Mouse (Mus musculus): Measurements from ENCODE around the gene Lrrc7. TPM values are rescaled to one million over a fixed set of nuclear protein-coding genes. Genes with fewer than 3 reads are reported as not detected.

Gene Lrrc7
- polyA plus RNA-seq, 1 experiment from 2014 or later = 1.7 TPM

GRCm38 (mm10) chr3:158388076-158388454 is 174.0 kb downstream of the Lrrc7 start:
- Histone ChIP-seq H3K27me3 (ENCODE audit: control insufficient read depth, insufficient read depth, low read length) (no peaks in the 10 kb centered on the region), H3K9me3 (ENCODE audit: control insufficient read depth, low read length) (no peaks in the 10 kb centered on the region), H3K9ac (ENCODE audit: low read length) (no peak overlapping the region), H3K36me3 (ENCODE audit: control insufficient read depth, insufficient read depth, low read length) (no peaks in the 10 kb centered on the region), H3K4me1 (ENCODE audit: control insufficient read depth, insufficient read depth, low read length) (no peaks in the 10 kb centered on the region), H3K4me3 (ENCODE audit: low read depth, low read length) (no peak overlapping the region), H3K4me2 (ENCODE audit: low read depth) (no peak overlapping the region), H3K27ac (ENCODE audit: low read depth, low read length) (no peak overlapping the region)
- ATAC-seq (ENCODE audit: insufficient read depth, low FRiP score, low TSS enrichment) (no peak), DNase-seq (ENCODE audit: low spot score) (no peak)
- 15% methylated on average over 2 of the region's 2 CpGs for WGBS

GRCm38 (mm10) chr3:158387413-158388075 is 174.5 kb downstream of the Lrrc7 start:
- no peak overlapping the region for H3K4me3 ChIP-seq (ENCODE audit: low read depth, low read length)
- no peak overlapping the region for H3K4me2 ChIP-seq (ENCODE audit: low read depth)
- H3K4me1 ChIP-seq (ENCODE audit: control insufficient read depth, insufficient read depth, low read length) = no peaks in the 10 kb centered on the region
- H3K9me3 ChIP-seq (ENCODE audit: control insufficient read depth, low read length) = no peaks in the 10 kb centered on the region
- H3K9ac ChIP-seq (ENCODE audit: low read length) = no peak overlapping the region
- 70% methylated on average over 2 of the region's 2 CpGs for WGBS
- H3K36me3 ChIP-seq (ENCODE audit: control insufficient read depth, insufficient read depth, low read length) = no peaks in the 10 kb centered on the region
- H3K27me3 ChIP-seq (ENCODE audit: control insufficient read depth, insufficient read depth, low read length) = no peaks in the 10 kb centered on the region
- DNase-seq (ENCODE audit: low spot score) (no peak), ATAC-seq (ENCODE audit: insufficient read depth, low FRiP score, low TSS enrichment) (no peak)
- H3K27ac ChIP-seq (ENCODE audit: low read depth, low read length) = no peak overlapping the region

- Histone ChIP-seq H3K9ac (ENCODE audit: low read length) (no peak overlapping the region), H3K4me1 (ENCODE audit: control insufficient read depth, insufficient read depth, low read length) (no peaks in the 10 kb centered on the region), H3K4me2 (ENCODE audit: low read depth) (no peak overlapping the region), H3K27me3 (ENCODE audit: control insufficient read depth, insufficient read depth, low read length) (no peaks in the 10 kb centered on the region), H3K9me3 (ENCODE audit: control insufficient read depth, low read length) (no peaks in the 10 kb centered on the region), H3K36me3 (ENCODE audit: control insufficient read depth, insufficient read depth, low read length) (no peaks in the 10 kb centered on the region), H3K4me3 (ENCODE audit: low read depth, low read length) (no peak overlapping the region), H3K27ac (ENCODE audit: low read depth, low read length) (no peak overlapping the region)
- ATAC-seq (ENCODE audit: insufficient read depth, low FRiP score, low TSS enrichment) = no peak
- WGBS = 0% methylated on average over 1 of the region's 1 CpGs
- DNase-seq (ENCODE audit: low spot score) = no peak
These were observed 175.2 kb downstream of the Lrrc7 start for GRCm38 (mm10) chr3:158386848-158387247.

- H3K36me3 ChIP-seq (ENCODE audit: control insufficient read depth, insufficient read depth, low read length) = no peaks in the 10 kb centered on the region
- ATAC-seq (ENCODE audit: insufficient read depth, low FRiP score, low TSS enrichment) (0 out of 2 replicates have a peak, but pooled peaks have one; percentile 35), DNase-seq (ENCODE audit: low spot score) (peak; percentile 48)
- H3K9me3 ChIP-seq (ENCODE audit: control insufficient read depth, low read length) = no peaks in the 10 kb centered on the region
- H3K9ac ChIP-seq (ENCODE audit: low read length) = no peak overlapping the region
- H3K27ac ChIP-seq (ENCODE audit: low read depth, low read length) = no peak overlapping the region
- H3K27me3 ChIP-seq (ENCODE audit: control insufficient read depth, insufficient read depth, low read length) = no peaks in the 10 kb centered on the region
- no peak overlapping the region for H3K4me2 ChIP-seq (ENCODE audit: low read depth)
- H3K4me3 ChIP-seq (ENCODE audit: low read depth, low read length) = no peak overlapping the region
- WGBS = 3% methylated on average over 1 of the region's 1 CpGs
- H3K4me1 ChIP-seq (ENCODE audit: control insufficient read depth, insufficient read depth, low read length) = no peaks in the 10 kb centered on the region
These were observed 186.1 kb downstream of the Lrrc7 start for GRCm38 (mm10) chr3:158375885-158376284.

GRCm38 (mm10) chr3:158369169-158369568 is 192.9 kb downstream of the Lrrc7 start:
- no peaks in the 10 kb centered on the region for H3K4me1 ChIP-seq (ENCODE audit: control insufficient read depth, insufficient read depth, low read length)
- H3K4me2 ChIP-seq (ENCODE audit: low read depth) = no peak overlapping the region
- DNase-seq (ENCODE audit: low spot score) (no peak), ATAC-seq (ENCODE audit: insufficient read depth, low FRiP score, low TSS enrichment) (no peak)
- 83% methylated on average over 3 of the region's 3 CpGs for WGBS
- H3K36me3 ChIP-seq (ENCODE audit: control insufficient read depth, insufficient read depth, low read length) = no peaks in the 10 kb centered on the region
- no peak overlapping the region for H3K9ac ChIP-seq (ENCODE audit: low read length)
- no peaks in the 10 kb centered on the region for H3K27me3 ChIP-seq (ENCODE audit: control insufficient read depth, insufficient read depth, low read length)
- H3K27ac ChIP-seq (ENCODE audit: low read depth, low read length) = no peak overlapping the region
- no peak overlapping the region for H3K4me3 ChIP-seq (ENCODE audit: low read depth, low read length)
- H3K9me3 ChIP-seq (ENCODE audit: control insufficient read depth, low read length) = no peaks in the 10 kb centered on the region

- Histone ChIP-seq H3K9ac (ENCODE audit: low read length) (no peak overlapping the region), H3K9me3 (ENCODE audit: control insufficient read depth, low read length) (no peaks in the 10 kb centered on the region), H3K4me1 (ENCODE audit: control insufficient read depth, insufficient read depth, low read length) (no peaks in the 10 kb centered on the region), H3K27ac (ENCODE audit: low read depth, low read length) (no peak overlapping the region), H3K4me3 (ENCODE audit: low read depth, low read length) (no peak overlapping the region), H3K36me3 (ENCODE audit: control insufficient read depth, insufficient read depth, low read length) (no peaks in the 10 kb centered on the region), H3K4me2 (ENCODE audit: low read depth) (no peak overlapping the region), H3K27me3 (ENCODE audit: control insufficient read depth, insufficient read depth, low read length) (no peaks in the 10 kb centered on the region)
- WGBS = 87% methylated on average over 3 of the region's 3 CpGs
- ATAC-seq (ENCODE audit: insufficient read depth, low FRiP score, low TSS enrichment) (no peak), DNase-seq (ENCODE audit: low spot score) (no peak)
These were observed 196.2 kb downstream of the Lrrc7 start for GRCm38 (mm10) chr3:158365801-158366200.

- DNase-seq (ENCODE audit: low spot score) (no peak), ATAC-seq (ENCODE audit: insufficient read depth, low FRiP score, low TSS enrichment) (no peak)
- no peaks in the 10 kb centered on the region for H3K9me3 ChIP-seq (ENCODE audit: control insufficient read depth, low read length)
- no peaks in the 10 kb centered on the region for H3K27me3 ChIP-seq (ENCODE audit: control insufficient read depth, insufficient read depth, low read length)
- no peaks in the 10 kb centered on the region for H3K4me1 ChIP-seq (ENCODE audit: control insufficient read depth, insufficient read depth, low read length)
- H3K36me3 ChIP-seq (ENCODE audit: control insufficient read depth, insufficient read depth, low read length) = no peaks in the 10 kb centered on the region
- H3K4me2 ChIP-seq (ENCODE audit: low read depth) = no peak overlapping the region
- H3K4me3 ChIP-seq (ENCODE audit: low read depth, low read length) = no peak overlapping the region
- 92% methylated on average over 2 of the region's 2 CpGs for WGBS
- H3K27ac ChIP-seq (ENCODE audit: low read depth, low read length) = no peak overlapping the region
- no peak overlapping the region for H3K9ac ChIP-seq (ENCODE audit: low read length)
These were observed 199.9 kb downstream of the Lrrc7 start for GRCm38 (mm10) chr3:158362091-158362490.

DNA sequence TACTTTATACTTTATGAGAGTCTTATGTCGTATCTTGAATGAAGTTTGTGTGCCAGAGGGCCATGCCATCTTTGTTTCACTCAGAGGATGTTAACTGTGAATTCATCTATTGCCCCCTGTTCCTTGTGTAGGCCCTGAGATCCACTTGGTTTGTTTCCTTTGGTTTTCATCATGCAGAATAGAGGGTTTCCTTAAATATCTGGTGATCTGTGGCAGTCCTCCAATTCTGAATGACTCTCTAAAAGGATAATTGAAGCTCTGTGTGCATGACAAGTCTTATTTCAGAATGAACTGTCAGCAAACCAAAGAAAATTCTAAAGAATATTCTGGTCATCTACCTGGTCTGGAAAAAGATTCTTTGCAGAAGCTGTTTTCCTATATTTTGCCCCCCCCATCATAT is 205.3 kb downstream of the Lrrc7 start:
- no peaks in the 10 kb centered on the region for H3K27me3 ChIP-seq (ENCODE audit: control insufficient read depth, insufficient read depth, low read length)
- no peak overlapping the region for H3K4me3 ChIP-seq (ENCODE audit: low read depth, low read length)
- no peaks in the 10 kb centered on the region for H3K4me1 ChIP-seq (ENCODE audit: control insufficient read depth, insufficient read depth, low read length)
- no peaks in the 10 kb centered on the region for H3K36me3 ChIP-seq (ENCODE audit: control insufficient read depth, insufficient read depth, low read length)
- WGBS = 85% methylated on average over 1 of the region's 1 CpGs
- no peak for ATAC-seq (ENCODE audit: insufficient read depth, low FRiP score, low TSS enrichment)
- no peak overlapping the region for H3K27ac ChIP-seq (ENCODE audit: low read depth, low read length)
- no peak overlapping the region for H3K9ac ChIP-seq (ENCODE audit: low read length)
- DNase-seq (ENCODE audit: low spot score) = no peak
- H3K4me2 ChIP-seq (ENCODE audit: low read depth) = no peak overlapping the region
- no peaks in the 10 kb centered on the region for H3K9me3 ChIP-seq (ENCODE audit: control insufficient read depth, low read length)

DNA sequence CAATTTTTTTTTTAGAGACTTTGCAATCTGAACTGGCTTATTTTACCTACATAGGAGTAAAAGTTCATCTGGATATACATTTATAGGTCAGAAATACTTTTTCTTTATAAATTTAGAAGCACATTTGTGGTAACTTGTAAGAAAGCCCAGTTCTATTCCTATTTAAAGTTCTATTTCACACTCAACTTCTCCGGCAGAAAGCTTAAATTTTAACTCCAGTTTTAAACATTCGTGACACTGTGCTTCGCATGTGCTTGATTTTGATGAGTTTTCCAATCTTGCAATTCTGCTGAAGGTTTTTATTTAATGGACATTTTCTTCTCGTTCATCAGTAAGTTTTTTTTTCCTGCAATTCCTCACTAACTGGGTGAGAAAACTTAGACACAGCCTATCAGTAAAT is 205.8 kb downstream of the Lrrc7 start:
- no peak for DNase-seq (ENCODE audit: low spot score)
- Histone ChIP-seq H3K9me3 (ENCODE audit: control insufficient read depth, low read length) (no peaks in the 10 kb centered on the region), H3K4me3 (ENCODE audit: low read depth, low read length) (no peak overlapping the region), H3K27me3 (ENCODE audit: control insufficient read depth, insufficient read depth, low read length) (no peaks in the 10 kb centered on the region), H3K9ac (ENCODE audit: low read length) (no peak overlapping the region), H3K4me2 (ENCODE audit: low read depth) (no peak overlapping the region), H3K4me1 (ENCODE audit: control insufficient read depth, insufficient read depth, low read length) (no peaks in the 10 kb centered on the region), H3K27ac (ENCODE audit: low read depth, low read length) (no peak overlapping the region), H3K36me3 (ENCODE audit: control insufficient read depth, insufficient read depth, low read length) (no peaks in the 10 kb centered on the region)
- no peak for ATAC-seq (ENCODE audit: insufficient read depth, low FRiP score, low TSS enrichment)
- WGBS = 89% methylated on average over 4 of the region's 4 CpGs

All from neural tube, embryonic 11.5 days (tissue).